10 mouse cellular contexts compared by ENCODE assay signal in genomic region chr10:78232301-78232980, GRCm38 (mm10). TPM values are rescaled to one million over a fixed set of nuclear protein-coding genes. Genes with fewer than 3 reads are reported as not detected.
DNase-seq lines count a peak whose midpoint lies in the region; ATAC-seq lines count a peak whose summit lies in the region.
"Had no signal": no experiment of that assay in that cellular context is flagged by ENCODE, and none has a peak within 500 bp of the region (broad histone marks: within the 10 kb centered on the region; RNA-seq: fewer than 3 reads in every experiment).

No protein-coding gene starts in this region.

- DNase-seq in cerebellum, postnatal 10 days, result peak; percentile 17 to 21
- DNase-seq in cerebellum, postnatal 36 days, result no peak
- DNase-seq in right cerebral cortex, adult 18-20 months, result peak; percentile 31
- no peak for DNase-seq in right cerebral cortex, adult 2 months (ENCODE audit: low spot score in 2 of 2)
- DNase-seq in naive thymus-derived CD4-positive, alpha-beta T cell, adult 2 months (ENCODE audit: low read depth), result peak; percentile 62
- no peak for DNase-seq in left cerebral cortex, adult 11 months (ENCODE audit: low spot score)
- no peak for DNase-seq in spleen, adult 12 weeks (ENCODE audit: low spot score)
- DNase-seq: adrenal gland, postnatal 14 days; retina, postnatal 1 day had no signal

- 0 out of 2 replicates have a peak, but pooled peaks have one; percentile 15 for ATAC-seq in common myeloid progenitor, adult 5-6 weeks (replicated peaks; ENCODE audit: low read depth, poor library complexity, severe bottlenecking)

RNA-seq across cellular contexts. Expression of gene Trappc10, which starts 12.0 kb away (rescaled TPM):
- 27.8 and 29.0 TPM in 2 replicates for total RNA-seq in common myeloid progenitor, adult 5-6 weeks (2017)

RNA-seq across cellular contexts. Expression of gene Pwp2, which starts 47.5 kb away (rescaled TPM):
- 29.2 and 32.2 TPM in 2 replicates for total RNA-seq in common myeloid progenitor, adult 5-6 weeks (2017)

Comparison
In these comparisons a context has a peak if more than half of its experiments do, and no peak if none do; other contexts are left out.
1. DNase-seq: peak in cerebellum, postnatal 10 days (2 of 2), right cerebral cortex, adult 18-20 months (single experiment) and naive thymus-derived CD4-positive, alpha-beta T cell, adult 2 months (single experiment); none in cerebellum, postnatal 36 days (0 of 2), right cerebral cortex, adult 2 months (0 of 2), left cerebral cortex, adult 11 months (single experiment) and spleen, adult 12 weeks (single experiment).